ENCODE assay signal across 24 mouse cellular contexts in genomic region chr11:35090629-35091335, GRCm38 (mm10). TPM values are rescaled to one million over a fixed set of nuclear protein-coding genes. Genes with fewer than 3 reads are reported as not detected.
A peak's percentile ranks its signal among the peaks of the same experiment; 100 is the strongest.
DNase-seq lines count a peak whose midpoint lies in the region; ATAC-seq and TF ChIP-seq lines count a peak whose summit lies in the region.
"Had no signal": no experiment of that assay in that cellular context is flagged by ENCODE, and none has a peak within 500 bp of the region (broad histone marks: within the 10 kb centered on the region; RNA-seq: fewer than 3 reads in every experiment).

No protein-coding gene starts in this region.

- no peaks in the 10 kb centered on the region for H3K79me2 ChIP-seq in CH12.LX (replicated peaks; ENCODE audit: control insufficient read depth, extremely low read depth, insufficient read depth, poor library complexity, severe bottlenecking)

- TF ChIP-seq RAD21 in CH12.LX (IDR thresholded peaks at IDR 0.05; ENCODE audit: low read depth, low read length) = peak; percentile 8

- peak; percentile 100 for TF ChIP-seq EP300 in CH12.LX (IDR thresholded peaks at IDR 0.05; ENCODE audit: low read length)
- no peak for TF ChIP-seq EP300 in stomach, postnatal 0 days (optimal IDR thresholded peaks at IDR 0.05)

- H3K9me3 ChIP-seq in CH12.LX (replicated peaks; ENCODE audit: low read length) = peaks cover 4% of the 10 kb centered on the region
- H3K9me3 ChIP-seq in forebrain, postnatal 0 days (ENCODE audit: low read length) = no peaks in the 10 kb centered on the region
- no peaks in the 10 kb centered on the region for H3K9me3 ChIP-seq in stomach, postnatal 0 days (ENCODE audit: control insufficient read depth, low read length)
- H3K9me3 ChIP-seq: embryonic facial prominence, embryonic 13.5 days; forebrain, embryonic 13.5 days; heart, embryonic 15.5 days; liver, embryonic 15.5 days had no signal

- no peak overlapping the region for H3K27ac ChIP-seq in CH12.LX (ENCODE audit: insufficient read depth, low read depth)
- H3K27ac ChIP-seq in spleen, adult 2 months (ENCODE audit: insufficient read depth, low read length) = no peak overlapping the region
- no peak overlapping the region for H3K27ac ChIP-seq in forebrain, postnatal 0 days (ENCODE audit: low read depth, low read length)
- H3K27ac ChIP-seq in stomach, postnatal 0 days (replicated peaks) = no peak overlapping the region
- H3K27ac ChIP-seq: embryonic facial prominence, embryonic 13.5 days; forebrain, embryonic 13.5 days; gastrocnemius, adult 2 months; heart, embryonic 15.5 days; hindbrain, embryonic 14.5 days; left cerebral cortex, adult 2 months; liver, embryonic 15.5 days; macrophage had no signal

- H3K4me2 ChIP-seq in CH12.LX (ENCODE audit: insufficient read depth, low read depth, poor library complexity, severe bottlenecking) = peak overlapping the region; percentile 49
- no peak overlapping the region for H3K4me2 ChIP-seq in forebrain, postnatal 0 days (ENCODE audit: low read depth)
- no peak overlapping the region for H3K4me2 ChIP-seq in stomach, postnatal 0 days (replicated peaks; ENCODE audit: low read depth)
- H3K4me2 ChIP-seq: embryonic facial prominence, embryonic 13.5 days; forebrain, embryonic 13.5 days; heart, embryonic 15.5 days; hindbrain, embryonic 14.5 days; liver, embryonic 15.5 days had no signal

- H3K36me3 ChIP-seq in CH12.LX (replicated peaks in 1 of 2; ENCODE audit: control insufficient read depth in 1 of 2, insufficient read depth in 1 of 2, low read length in 1 of 2) = no peaks in the 10 kb centered on the region
- no peaks in the 10 kb centered on the region for H3K36me3 ChIP-seq in spleen, adult 2 months (ENCODE audit: control insufficient read depth, insufficient read depth, low read length)
- H3K36me3 ChIP-seq in forebrain, postnatal 0 days (ENCODE audit: insufficient read depth) = no peaks in the 10 kb centered on the region
- H3K36me3 ChIP-seq in stomach, postnatal 0 days (ENCODE audit: control insufficient read depth, insufficient read depth, low read length) = no peaks in the 10 kb centered on the region
- H3K36me3 ChIP-seq: embryonic facial prominence, embryonic 13.5 days; heart, embryonic 15.5 days; liver, embryonic 15.5 days had no signal

- peaks cover 18 to 66% of the 10 kb centered on the region in 2 experiments for H3K4me1 ChIP-seq in CH12.LX (ENCODE audit: control insufficient read depth in 1 of 2, insufficient read depth in 2 of 2)
- H3K4me1 ChIP-seq in spleen, adult 2 months (ENCODE audit: control insufficient read depth, insufficient read depth, insufficient read length) = peaks cover 15% of the 10 kb centered on the region
- H3K4me1 ChIP-seq in forebrain, postnatal 0 days (ENCODE audit: insufficient read depth) = no peaks in the 10 kb centered on the region
- H3K4me1 ChIP-seq in stomach, postnatal 0 days (replicated peaks; ENCODE audit: control insufficient read depth, insufficient read depth) = no peaks in the 10 kb centered on the region
- H3K4me1 ChIP-seq: forebrain, embryonic 13.5 days; heart, embryonic 15.5 days; liver, embryonic 15.5 days had no signal

- H3K9ac ChIP-seq in CH12.LX (ENCODE audit: insufficient read depth, low read depth) = no peak overlapping the region
- H3K9ac ChIP-seq in forebrain, postnatal 0 days = no peak overlapping the region
- H3K9ac ChIP-seq in stomach, postnatal 0 days (ENCODE audit: low read length) = no peak overlapping the region
- H3K9ac ChIP-seq: embryonic facial prominence, embryonic 13.5 days; forebrain, embryonic 13.5 days; heart, embryonic 15.5 days; hindbrain, embryonic 14.5 days; liver, embryonic 15.5 days had no signal

- H3K27me3 ChIP-seq in CH12.LX (replicated peaks) = no peaks in the 10 kb centered on the region
- H3K27me3 ChIP-seq in spleen, adult 2 months (ENCODE audit: control insufficient read depth, insufficient read depth, low read length) = no peaks in the 10 kb centered on the region
- no peaks in the 10 kb centered on the region for H3K27me3 ChIP-seq in forebrain, postnatal 0 days (ENCODE audit: insufficient read depth, low read length)
- no peaks in the 10 kb centered on the region for H3K27me3 ChIP-seq in stomach, postnatal 0 days (ENCODE audit: control insufficient read depth, insufficient read depth, low read length)
- H3K27me3 ChIP-seq: embryonic facial prominence, embryonic 13.5 days; forebrain, embryonic 13.5 days; heart, embryonic 15.5 days; liver, embryonic 15.5 days had no signal

- TF ChIP-seq CTCF in CH12.LX (conservative IDR thresholded peaks at IDR 0.05 in 1 of 2, IDR thresholded peaks at IDR 0.05 in 1 of 2; ENCODE audit: low read depth in 2 of 2, low read length in 2 of 2) = no peak
- TF ChIP-seq CTCF in spleen, adult 2 months (IDR thresholded peaks at IDR 0.05; ENCODE audit: extremely low read depth, insufficient read depth, insufficient read length, insufficient replicate concordance) = no peak
- no peak for TF ChIP-seq CTCF in forebrain, postnatal 0 days (IDR thresholded peaks at IDR 0.05; ENCODE audit: low read depth)
- TF ChIP-seq CTCF in stomach, postnatal 0 days (IDR thresholded peaks at IDR 0.05; ENCODE audit: low read depth) = no peak

- dilution Hi-C loops in CH12.LX (cut with MboI; ENCODE audit: extremely low pct_ligation_motif_present, extremely low pct_unique_long_range_greater_than_20kb, low sequenced_read_pairs) = no loop called here

- ATAC-seq in monocyte, adult 5-6 weeks (replicated peaks; ENCODE audit: insufficient number of reproducible peaks, low FRiP score, low TSS enrichment, poor library complexity, severe bottlenecking) = peak; percentile 53; the same call in 1 of the 2 replicates
- ATAC-seq in forebrain, postnatal 0 days = no peak
- no peak for ATAC-seq in stomach, postnatal 0 days (ENCODE audit: low FRiP score, low TSS enrichment)
- ATAC-seq: forebrain, embryonic 13.5 days had no signal

- WGBS in spleen, adult 2 months = 50% methylated on average over 13 of the region's 13 CpGs
- 91% methylated on average over 13 of the region's 13 CpGs for WGBS in forebrain, postnatal 0 days
- WGBS in stomach, postnatal 0 days = 81% methylated on average over 13 of the region's 13 CpGs

- no peak overlapping the region for H3K4me3 ChIP-seq in CH12.LX (replicated peaks in 1 of 3; ENCODE audit: low read depth in 2 of 3, low read length in 2 of 3, poor library complexity in 1 of 3)
- H3K4me3 ChIP-seq in spleen, adult 2 months (ENCODE audit: extremely low read depth, insufficient read depth, insufficient read length) = no peak overlapping the region
- H3K4me3 ChIP-seq in forebrain, postnatal 0 days (ENCODE audit: low read depth, low read length) = no peak overlapping the region
- no peak overlapping the region for H3K4me3 ChIP-seq in stomach, postnatal 0 days (ENCODE audit: low read depth, low read length)
- H3K4me3 ChIP-seq: embryonic facial prominence, embryonic 13.5 days; erythroblast, embryonic 14.5 days; forebrain, embryonic 13.5 days; gastrocnemius, adult 2 months; heart, embryonic 15.5 days; left cerebral cortex, adult 2 months; liver, embryonic 15.5 days had no signal

- DNase-seq in lung, postnatal 25 days (ENCODE audit: low spot score) = peak; percentile 17
- no peak for DNase-seq in lung, postnatal 4 days
- peak; percentile 94 for DNase-seq in CH12.LX (ENCODE audit: extremely low read depth)
- peak; percentile 56 to 75 for DNase-seq in spleen, adult 2 months (ENCODE audit: low read depth in 1 of 2, low spot score in 2 of 2)
- DNase-seq in forebrain, postnatal 0 days = no peak
- DNase-seq in stomach, postnatal 0 days (ENCODE audit: low spot score) = no peak
- DNase-seq in kidney, adult 9 months = no peak
- DNase-seq: adrenal gland, postnatal 36 days; cerebellum, adult 9-11 months; gastrocnemius, adult 2 months; heart, postnatal 4 days; kidney, adult 8-10 months; kidney, postnatal 4 days; layer of hippocampus, adult 9-11 months; right cerebral cortex, postnatal 14 days had no signal

- in situ Hi-C loops in CH12.LX (cut with MboI; ENCODE audit: low pct_ligation_motif_present, low pct_unique_long_range_greater_than_20kb, low sequenced_read_pairs) = loop anchor here (25.0 kb wide), 1 partner anchor 203 kb away; no protein-coding TSS in a partner anchor

- TF ChIP-seq POLR2A in CH12.LX (IDR thresholded peaks at IDR 0.05; ENCODE audit: low read depth, low read length) = no peak
- TF ChIP-seq POLR2A in spleen, adult 2 months (IDR thresholded peaks at IDR 0.05; ENCODE audit: low read depth, low read length) = no peak

TF ChIP-seq in CH12.LX, 34 proteins besides CTCF, POLR2A, EP300 and RAD21 (continues in another document):
- TF ChIP-seq BHLHE40 (IDR thresholded peaks at IDR 0.05; ENCODE audit: low read depth, low read length) = peak; percentile 100
- peak; percentile 99 for TF ChIP-seq RCOR1 (conservative IDR thresholded peaks at IDR 0.05; ENCODE audit: low read depth, low read length)
- no peak for TF ChIP-seq NELFE (IDR thresholded peaks at IDR 0.05; ENCODE audit: low read depth, low read length)
- TF ChIP-seq ETS1 (conservative IDR thresholded peaks at IDR 0.05; ENCODE audit: low read depth, low read length) = peak; percentile 100
- peak; percentile 43 for TF ChIP-seq USF2 (conservative IDR thresholded peaks at IDR 0.05; ENCODE audit: low read depth, low read length)
- peak; percentile 21; the same call in 1 of the 2 replicates for TF ChIP-seq SMC3 (IDR thresholded peaks at IDR 0.05; ENCODE audit: low read depth, low read length)
- peak; percentile 69 for TF ChIP-seq JUND (conservative IDR thresholded peaks at IDR 0.05; ENCODE audit: low read depth, low read length)
- TF ChIP-seq UBTF (IDR thresholded peaks at IDR 0.05; ENCODE audit: low read depth, low read length) = no peak
- peak; percentile 78 for TF ChIP-seq ELF1 (IDR thresholded peaks at IDR 0.05; ENCODE audit: low read depth, low read length)
- peak; percentile 90 for TF ChIP-seq MYC (IDR thresholded peaks at IDR 0.05; ENCODE audit: low read depth, low read length)
- no peak for TF ChIP-seq NRF1 (IDR thresholded peaks at IDR 0.05; ENCODE audit: low read depth, low read length)
- peak; percentile 99 for TF ChIP-seq MAFK (IDR thresholded peaks at IDR 0.05; ENCODE audit: insufficient replicate concordance, low read length)
- peak; percentile 70 for TF ChIP-seq JUN (IDR thresholded peaks at IDR 0.05; ENCODE audit: insufficient read depth, low read depth, low read length)
- TF ChIP-seq SIN3A (IDR thresholded peaks at IDR 0.05; ENCODE audit: low read length) = peak; percentile 86
- peak; percentile 33 for TF ChIP-seq USF1 (IDR thresholded peaks at IDR 0.05; ENCODE audit: low read depth, low read length)
- peak; percentile 100 for TF ChIP-seq IRF4 (IDR thresholded peaks at IDR 0.05; ENCODE audit: low read depth, low read length)

RNA-seq across cellular contexts. Expression of gene Slit3, which starts 30.2 kb away (rescaled TPM):
- total RNA-seq in CH12.LX (2012; rRNA removed) (0.42 and 0.55 TPM in 2 replicates), CH12.LX (2014; rRNA removed) (2.6 and 2.8 TPM in 2 replicates)
- 4.8 and 5.5 TPM in 2 replicates for polyA plus RNA-seq in CH12.LX (2012; ENCODE audit: insufficient read length, low read depth)
- total RNA-seq in monocyte, adult 5-6 weeks (2017) = not detected in 3 replicates
- 6.6 and 9.5 TPM in 2 replicates for polyA plus RNA-seq in spleen, adult 2 months (2012; rRNA removed)
- total RNA-seq in forebrain, postnatal 0 days (2014; rRNA removed) = 5.7 and 15.0 TPM in 2 replicates
- 1.9 and 5.6 TPM in 2 replicates for polyA plus RNA-seq in forebrain, postnatal 0 days (2015; fragmentation: Nextera tagmentation; extraction: Ambion mirVana)
- polyA plus RNA-seq in stomach, postnatal 0 days (2015; fragmentation: Nextera tagmentation; extraction: Ambion mirVana) = 8.1 and 8.2 TPM in 2 replicates
- polyA plus RNA-seq: erythroblast, embryonic 14.5 days; macrophage had no signal

Comparison
In these comparisons a context has a peak if more than half of its experiments do, and no peak if none do; other contexts are left out.
1. DNase-seq: peak in lung, postnatal 25 days (single experiment), CH12.LX (single experiment) and spleen, adult 2 months (2 of 2); none in lung, postnatal 4 days (0 of 2), forebrain, postnatal 0 days (single experiment), stomach, postnatal 0 days (single experiment) and kidney, adult 9 months (single experiment).